Mouse (Mus musculus): ENCODE measurements at regions not wholly inside any gene's neighbourhood (a gene's known extent, or its start where the extent isn't known, plus 50 kb on each side); places are given as distances from the start of the nearest gene placed in this dataset.
"Not testable (repeated sequence)": the region's sequence is repeated elsewhere in the genome, so short reads cannot be mapped to it uniquely, and the experiment has no call there.

DNA sequence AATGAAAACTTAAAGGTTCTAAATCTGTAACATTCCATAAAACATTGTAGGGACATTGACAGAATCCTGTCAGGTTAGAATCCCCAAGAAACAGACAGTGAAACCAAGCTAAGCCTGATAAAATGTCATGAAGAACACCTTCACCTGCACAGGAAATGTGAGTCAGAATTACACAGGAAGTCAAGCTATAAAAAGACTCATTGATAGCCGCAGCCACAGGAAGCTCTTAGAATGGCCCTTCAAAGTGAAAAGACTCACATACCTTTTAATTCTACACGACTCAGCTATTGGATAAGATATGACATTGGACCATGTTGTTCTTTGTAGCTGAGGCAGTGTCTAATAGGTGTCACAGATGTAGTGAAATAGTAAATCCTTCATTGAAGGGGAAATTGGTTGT is 55.3 kb downstream of the Spin2c start:
- no peak for DNase-seq (ENCODE audit: low spot score in 2 of 2)

- DNase-seq (ENCODE audit: low spot score in 2 of 2) = no peak
Measured at GRCm38 (mm10) chrX:153927996-153928395, 84.4 kb downstream of the Samt1 start.

- peak in 1 of 2 experiments; percentile 7 for DNase-seq (ENCODE audit: low spot score in 2 of 2)
Measured at GRCm38 (mm10) chrX:153932586-153932985, 79.9 kb downstream of the Samt1 start.

DNA sequence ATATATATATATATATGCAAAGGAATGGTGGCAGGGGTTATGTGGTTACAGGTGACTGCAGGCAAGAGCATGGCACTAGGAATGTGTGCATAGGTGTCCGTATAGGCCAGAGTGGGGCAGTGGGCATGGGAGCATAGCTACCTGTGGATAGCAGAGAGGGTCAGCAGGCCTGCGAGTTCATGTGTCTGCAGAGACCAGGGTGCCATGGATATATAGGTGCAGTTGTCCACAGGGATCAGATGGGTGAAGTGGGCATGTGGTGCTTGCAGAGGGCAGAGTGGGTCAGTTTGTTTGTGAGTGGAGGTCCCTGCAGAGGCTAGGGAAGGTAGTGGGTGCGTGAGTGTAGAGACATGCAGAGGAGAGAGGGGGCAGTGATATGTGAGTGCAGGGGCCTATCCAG is 76.3 kb downstream of the Samt1 start:
- DNase-seq (ENCODE audit: low spot score in 2 of 2) = no peak

GRCm38 (mm10) chrX:153937346-153937745 is 75.1 kb downstream of the Samt1 start:
- no peak for DNase-seq (ENCODE audit: low spot score in 2 of 2)

DNA sequence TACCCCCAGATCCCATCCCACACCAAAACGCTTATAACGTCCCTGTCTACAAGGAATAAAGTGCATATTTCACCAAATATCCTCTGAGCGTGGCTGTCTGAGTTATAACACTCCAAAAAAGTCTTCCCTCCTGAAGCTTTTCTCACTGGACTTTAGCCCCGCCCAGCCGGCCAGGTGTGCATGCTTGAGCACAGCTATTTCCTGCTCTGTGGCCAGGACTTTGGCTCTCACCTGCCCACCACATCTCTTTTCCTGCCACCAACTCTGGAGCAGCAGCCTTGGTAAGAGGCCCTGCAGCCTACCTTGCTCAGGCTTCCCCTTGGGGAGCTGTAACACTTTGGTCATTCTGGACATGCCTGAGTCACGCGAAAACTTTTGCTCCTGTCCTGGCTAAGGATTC is 72.4 kb downstream of the Samt1 start:
- no peak for DNase-seq (ENCODE audit: low spot score in 2 of 2)

- not testable (repeated sequence) for DNase-seq (ENCODE audit: low spot score in 2 of 2)
Measured at GRCm38 (mm10) chrX:153941130-153941529, 71.3 kb downstream of the Samt1 start.
